Mouse (Mus musculus): ENCODE measurements around the gene Ppp1r8.
"Not testable (repeated sequence)": the region's sequence is repeated elsewhere in the genome, so short reads cannot be mapped to it uniquely, and the experiment has no call there.

Ppp1r8 gene

DNA sequence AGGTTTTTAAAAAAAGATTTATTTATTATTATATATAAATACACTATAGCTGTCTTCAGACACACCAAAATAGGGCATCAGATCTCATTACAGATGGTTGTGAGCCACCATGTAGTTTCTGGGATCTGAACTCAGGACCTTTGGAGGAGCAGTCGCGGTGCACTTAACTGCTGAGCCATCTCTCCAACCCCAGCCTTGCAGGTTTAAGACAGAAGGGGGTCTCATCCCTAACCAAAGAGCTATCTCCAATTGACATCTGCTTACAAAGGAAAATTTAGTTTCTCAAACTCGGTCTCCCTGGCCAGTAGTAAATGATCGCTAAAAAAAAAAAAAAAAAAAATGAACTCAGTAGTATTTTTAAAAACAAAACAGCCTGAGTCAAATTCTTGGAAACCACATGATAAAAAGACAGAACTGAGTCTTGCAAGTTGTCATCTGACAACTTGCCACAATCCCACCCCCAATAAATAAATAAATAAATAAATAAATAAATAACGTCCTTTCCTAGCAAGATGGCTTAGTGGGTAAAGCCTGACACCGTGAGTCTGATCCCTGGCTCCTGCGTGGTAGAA is 36.3 kb downstream of the Ppp1r8 start:
- no peak for DNase-seq

GRCm38 (mm10) chr4:132805599-132806197 is 37.3 kb downstream of the Ppp1r8 start:
- DNase-seq, result no peak

DNA sequence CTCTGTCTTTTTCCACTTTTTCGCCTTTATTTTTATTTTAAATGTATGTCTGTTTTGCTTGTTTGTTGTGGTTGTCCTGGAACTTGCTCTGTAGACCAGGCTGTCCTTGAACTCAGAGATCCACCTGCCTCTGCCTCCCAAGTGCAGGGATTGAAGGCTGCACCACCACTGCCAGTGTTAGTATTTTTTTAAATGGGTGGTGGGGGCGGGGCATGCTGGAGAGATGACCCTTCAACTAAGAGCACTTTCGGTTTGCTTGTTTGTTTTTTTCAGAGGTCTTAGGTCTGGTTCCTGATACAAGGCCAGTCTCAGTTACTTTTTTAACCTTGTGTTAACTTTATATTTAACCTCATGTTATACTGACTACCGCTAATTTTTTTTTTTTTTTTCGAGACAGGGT is 37.8 kb downstream of the Ppp1r8 start:
- DNase-seq, result no peak

DNA sequence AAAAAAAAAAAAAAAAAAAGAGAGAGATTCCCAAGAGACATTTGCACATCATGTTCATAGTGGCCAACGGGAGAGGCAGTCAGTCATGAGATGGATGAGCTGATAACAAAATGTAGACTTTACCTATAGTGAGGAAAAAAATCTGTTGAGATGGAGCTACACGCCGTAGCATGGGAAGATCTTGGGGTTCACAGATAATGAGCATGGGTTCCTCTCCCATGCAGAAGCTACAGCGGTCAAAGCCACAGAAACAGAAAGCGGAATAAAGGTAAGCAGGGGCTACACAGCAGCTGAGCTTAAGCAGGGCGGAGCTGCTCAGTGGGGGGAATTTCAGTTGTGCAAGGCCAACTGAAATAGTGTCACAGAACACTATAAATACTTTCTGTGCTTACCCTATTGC is 38.6 kb downstream of the Ppp1r8 start:
- DNase-seq, result no peak

GRCm38 (mm10) chr4:132803876-132804275 is 39.1 kb downstream of the Ppp1r8 start:
- DNase-seq, result no peak

DNA sequence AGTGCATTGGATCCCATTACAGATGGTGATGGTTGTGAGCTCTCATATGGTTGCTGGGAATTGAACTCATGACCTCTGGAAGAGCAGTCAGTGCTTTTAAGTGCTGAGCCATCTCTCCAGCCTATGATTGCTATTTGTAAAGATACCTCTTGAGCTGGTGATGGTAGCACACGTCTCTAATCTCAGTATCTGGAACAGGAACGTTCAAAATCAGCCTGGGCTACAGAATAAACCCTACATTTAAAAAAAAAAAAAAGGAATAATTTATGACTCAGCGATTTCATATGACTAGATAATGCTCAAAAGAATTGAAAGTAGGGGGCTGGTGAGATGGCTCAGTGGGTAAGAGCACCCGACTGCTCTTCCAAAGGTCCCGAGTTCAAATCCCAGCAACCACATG is 39.8 kb downstream of the Ppp1r8 start:
- DNase-seq, result no peak

DNA sequence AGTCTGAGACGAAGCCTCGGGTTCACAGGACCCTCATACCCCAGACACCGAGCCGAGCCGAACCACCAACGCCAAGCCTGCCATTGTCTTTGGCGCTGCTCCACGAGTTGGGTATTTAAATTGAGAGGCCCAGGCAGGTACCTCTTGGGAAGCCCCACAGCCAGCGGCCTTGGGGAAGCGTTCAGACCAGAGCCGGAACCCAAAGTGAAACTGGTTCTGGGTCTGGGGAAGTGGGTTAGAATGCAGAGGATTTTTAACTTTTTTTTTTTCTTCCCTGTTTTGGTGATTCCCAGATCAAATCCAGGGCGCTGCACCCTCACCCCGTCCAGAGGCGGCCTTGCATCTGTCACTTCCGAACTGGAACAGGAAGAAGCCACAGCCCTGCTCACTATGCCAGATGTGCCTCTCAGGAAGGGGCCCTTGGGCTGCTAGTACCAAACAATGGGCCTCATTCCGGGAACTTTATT is 40.8 kb downstream of the Ppp1r8 start:
- no peak for DNase-seq

- no peak for DNase-seq
Measured at GRCm38 (mm10) chr4:132801176-132802077, 41.5 kb downstream of the Ppp1r8 start.

GRCm38 (mm10) chr4:132799845-132800244 is 43.1 kb downstream of the Ppp1r8 start:
- no peak for DNase-seq

- not testable (repeated sequence) for DNase-seq
Measured at GRCm38 (mm10) chr4:132798666-132799065, 44.3 kb downstream of the Ppp1r8 start.

- DNase-seq, result no peak
Measured at GRCm38 (mm10) chr4:132798028-132798427, 44.9 kb downstream of the Ppp1r8 start.

DNA sequence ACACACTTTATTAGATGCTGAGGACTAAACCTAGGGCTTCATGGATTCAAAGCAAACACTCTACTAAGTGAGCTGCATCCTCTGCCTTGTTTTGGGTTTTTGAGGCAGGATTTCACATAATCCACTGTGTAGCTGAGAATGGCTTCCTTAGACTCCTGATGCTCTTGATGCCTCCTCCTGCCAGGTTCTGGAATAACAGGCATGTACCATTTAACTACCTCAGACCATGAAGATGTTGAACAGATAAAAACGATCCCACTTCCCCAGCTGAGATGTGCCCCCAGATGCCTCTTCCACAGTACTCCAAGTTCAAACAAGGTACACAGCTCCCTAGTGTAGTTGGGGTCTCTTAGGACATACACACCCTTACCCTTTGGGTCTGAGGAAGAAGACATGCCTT is 45.5 kb downstream of the Ppp1r8 start:
- DNase-seq, result no peak

- DNase-seq, result peak in 1 of 2 experiments; percentile 42
Measured at GRCm38 (mm10) chr4:132796196-132796886, 46.6 kb downstream of the Ppp1r8 start, which contains the start of gene Themis2. TSS of gene Themis2 (minus strand) at chr4:132796387.

DNA sequence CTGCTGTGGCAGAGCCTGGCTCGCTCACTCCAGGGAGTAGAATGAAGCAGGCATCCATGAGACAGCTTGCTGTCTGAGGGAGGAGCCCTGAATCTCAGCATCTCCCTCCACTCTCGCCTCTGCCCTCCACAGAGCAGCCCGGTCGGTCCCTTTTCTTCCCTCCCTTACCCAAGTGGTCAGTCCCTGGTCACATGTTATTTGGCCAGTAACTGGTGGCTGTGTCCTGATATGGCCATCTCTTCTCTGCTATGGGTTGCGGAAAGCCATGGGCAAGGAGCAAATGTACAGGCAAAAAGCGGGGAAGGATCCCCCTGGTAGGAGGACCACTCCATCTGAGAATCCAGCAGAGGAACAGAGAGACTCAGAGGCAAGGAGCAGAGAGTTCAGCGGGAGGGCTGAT is 47.8 kb downstream of the Ppp1r8 start:
- no peak for DNase-seq

DNA sequence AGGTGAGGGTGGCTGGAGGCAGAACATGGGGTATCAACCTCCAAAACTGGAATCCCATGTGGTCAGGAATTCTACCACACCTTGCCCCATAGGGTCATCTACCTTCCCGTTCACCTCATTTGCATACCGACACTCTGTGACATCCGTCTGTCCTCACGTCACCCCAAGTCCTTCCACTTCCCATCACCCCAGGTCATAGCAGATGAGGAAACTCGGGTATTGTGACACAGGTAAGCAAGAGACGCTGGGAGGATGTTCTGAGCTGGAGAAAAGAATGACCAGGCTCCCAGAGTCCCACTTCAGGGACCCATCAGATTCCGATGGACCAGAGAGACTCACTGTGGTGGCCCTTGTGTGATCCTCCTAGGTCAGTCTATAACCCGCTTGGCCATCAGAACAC is 48.2 kb downstream of the Ppp1r8 start:
- no peak for DNase-seq

DNA sequence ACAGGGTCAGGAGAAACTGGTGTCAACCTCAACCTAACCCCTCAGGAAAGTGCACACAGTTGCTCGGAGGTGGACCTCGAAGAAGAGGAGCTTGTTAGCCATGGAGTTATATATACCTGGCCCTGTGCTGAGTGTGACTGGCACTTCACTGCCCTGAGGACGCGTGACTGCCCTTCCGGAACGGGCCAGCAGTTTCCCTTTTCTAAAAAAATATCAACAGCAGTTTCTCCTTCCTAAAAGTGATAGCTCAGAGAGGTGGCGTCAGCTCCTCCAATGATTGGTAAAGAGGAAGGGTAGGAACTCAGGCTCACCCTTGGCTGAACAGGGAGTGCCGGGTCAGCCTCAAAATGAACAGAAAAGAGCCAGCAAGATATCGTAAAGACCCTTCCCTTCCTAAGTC is 48.9 kb downstream of the Ppp1r8 start:
- no peak for DNase-seq

- DNase-seq, result not testable (repeated sequence)
Measured at GRCm38 (mm10) chr4:132793322-132794004, 49.5 kb downstream of the Ppp1r8 start.

- no peak for DNase-seq
Measured at GRCm38 (mm10) chr4:132789731-132790130, 53.2 kb downstream of the Ppp1r8 start.

- DNase-seq, result no peak
Measured at GRCm38 (mm10) chr4:132785228-132785627, 57.7 kb downstream of the Ppp1r8 start.

GRCm38 (mm10) chr4:132783732-132784131 is 59.2 kb downstream of the Ppp1r8 start:
- DNase-seq, result no peak

GRCm38 (mm10) chr4:132780288-132780687 is 62.7 kb downstream of the Ppp1r8 start:
- no peak for DNase-seq

GRCm38 (mm10) chr4:132778562-132779201 is 64.3 kb downstream of the Ppp1r8 start:
- no peak for DNase-seq
